Mouse (Mus musculus) stomach, postnatal 0 days (tissue): Measurements from ENCODE around the gene Cenpq. TPM values are rescaled to one million over a fixed set of nuclear protein-coding genes. Genes with fewer than 3 reads are reported as not detected.

Experiments used
- ATAC-seq: fragments of 200-750 bp; cut with Nextera tagmentation; 2 replicates; pipeline ENCODE4 v1.8.0; 2017; ENCODE audit not compliant: low FRiP score, low TSS enrichment
- DNase-seq: peaks from one replicate; pipeline ENCODE4 v3.0.0-alpha.2; 2016; ENCODE audit warnings: low spot score
- H3K27ac ChIP-seq: fragments of 300-500 bp; sonication (generic); replicated peaks from 2 replicates; pipeline ENCODE4 v1.5.1; 2014; ENCODE audit warnings: mild to moderate bottlenecking, control low read depth
- H3K27me3 ChIP-seq: fragments of 300-500 bp; sonication (generic); 2 replicates; pipeline ENCODE4 v1.6.1; 2014; ENCODE audit warnings: low read length; ENCODE audit not compliant: control insufficient read depth, insufficient read depth
- H3K36me3 ChIP-seq: fragments of 300-500 bp; sonication (generic); 2 replicates; pipeline ENCODE4 v1.6.1; 2014; ENCODE audit warnings: low read length, mixed read lengths; ENCODE audit not compliant: control insufficient read depth, insufficient read depth
- H3K4me1 ChIP-seq: fragments of 300-500 bp; sonication (generic); replicated peaks from 2 replicates; pipeline ENCODE4 v1.6.1; 2014; ENCODE audit warnings: antibody characterized with exemption; ENCODE audit not compliant: control insufficient read depth, insufficient read depth
- H3K4me2 ChIP-seq: fragments of 300-500 bp; sonication (generic); replicated peaks from 2 replicates; pipeline ENCODE4 v1.6.1; 2014; ENCODE audit warnings: low read depth, mild to moderate bottlenecking, control low read depth, moderate library complexity
- H3K4me3 ChIP-seq: fragments of 300-500 bp; sonication (generic); 2 replicates; pipeline ENCODE4 v1.5.1; 2014; ENCODE audit warnings: low read depth, low read length, control low read depth
- H3K9ac ChIP-seq: fragments of 300-500 bp; sonication (generic); 2 replicates; pipeline ENCODE4 v1.6.1; 2014; ENCODE audit warnings: mild to moderate bottlenecking, low read length, control low read depth, mixed read lengths
- H3K9me3 ChIP-seq: fragments of 300-500 bp; sonication (generic); 2 replicates; pipeline ENCODE4 v1.6.1; 2016; ENCODE audit warnings: low read length; ENCODE audit not compliant: control insufficient read depth
- CTCF ChIP-seq: IDR thresholded peaks from 2 replicates; pipeline ENCODE4 v1.5.1; 2016; ENCODE audit warnings: antibody characterized with exemption, low read depth, mild to moderate bottlenecking, moderate library complexity
- EP300 ChIP-seq: optimal IDR thresholded peaks from 2 replicates; pipeline ENCODE3; 2016; ENCODE audit warnings: antibody characterized with exemption
- WGBS: fragments of 180-500 bp; shearing (Covaris S2); extraction: QIAGEN DNeasy Blood & Tissue Kit; methylation state at CpG from one replicate; pipeline ENCODE4 v1.1.7; 2014; 5-methylcytosine and 5-hydroxymethylcytosine counted together
- polyA plus RNA-seq: library from polyadenylated mRNA; unstranded; fragments of >200 nt; fragmentation: Nextera tagmentation; extraction: Ambion mirVana; gene quantifications from 2 replicates; pipeline ENCODE4 v1.2.1, GENCODE M21; 2015

Gene Cenpq
- 8.0 and 10.0 TPM in 2 replicates for polyA plus RNA-seq

DNA sequence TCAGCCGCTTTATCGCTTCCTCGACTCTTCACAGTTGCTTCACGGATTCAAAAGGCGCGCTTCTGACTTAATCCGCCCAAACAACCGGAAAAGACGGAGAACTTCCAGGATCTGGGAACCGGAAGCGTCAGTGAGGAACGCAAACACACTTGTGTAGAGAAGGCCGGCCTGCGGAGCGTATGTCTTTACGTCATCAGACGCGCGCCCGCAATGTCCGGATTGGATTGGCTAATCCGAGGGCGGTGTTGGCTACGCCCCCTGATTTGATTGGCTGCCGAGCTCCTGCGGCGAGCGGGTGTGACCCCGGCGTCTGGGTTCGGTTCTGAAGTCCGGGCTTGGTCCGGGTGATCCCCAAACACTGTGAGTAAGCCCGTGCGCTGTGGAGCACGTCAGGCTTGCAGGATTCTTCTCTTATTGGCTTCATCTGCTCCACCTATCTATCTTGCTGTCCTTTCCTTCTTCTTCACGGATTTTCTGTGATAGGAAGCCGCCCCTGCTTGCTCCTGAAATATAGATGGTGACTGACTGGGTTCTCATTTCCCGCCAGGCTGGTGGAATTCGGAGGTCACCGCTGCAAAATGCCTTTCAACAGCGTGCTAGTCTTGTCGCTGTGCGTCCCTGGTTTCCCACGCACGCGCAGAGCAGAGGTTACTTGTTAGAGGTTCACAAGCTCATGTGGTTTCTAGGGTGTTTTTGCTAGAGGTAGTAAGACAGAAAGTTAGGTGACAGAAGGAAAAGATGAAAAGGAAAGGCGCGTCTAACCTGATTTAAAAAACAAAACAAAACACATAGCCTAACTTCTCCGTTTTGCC is at the start of gene Cenpq, which contains the start of gene Mut:
TSS of gene Cenpq (minus strand) at position 628 of the 812 bp plus-strand sequence.
TSS of gene Mut (plus strand) at position 266 of the 812 bp plus-strand sequence.
- Histone ChIP-seq H3K27ac (peak within 1 kb of the TSS; percentile 96), H3K4me3 (peak within 1 kb of the TSS; percentile 63), H3K4me2 (peak within 1 kb of the TSS; percentile 58), H3K9ac (peak within 1 kb of the TSS; percentile 71), H3K27me3 (no peaks in the 10 kb centered on the region), H3K36me3 (peaks cover 3% of the 10 kb centered on the region; the same call in 1 of the 2 replicates), H3K9me3 (no peaks in the 10 kb centered on the region), H3K4me1 (no peaks in the 10 kb centered on the region)
- WGBS, result under 1% methylated on average over 50 of the region's 50 CpGs
- DNase-seq (peak; percentile 98), ATAC-seq (peak; percentile 100)
- TF ChIP-seq CTCF, result no peak
- TF ChIP-seq EP300, result no peak

DNA sequence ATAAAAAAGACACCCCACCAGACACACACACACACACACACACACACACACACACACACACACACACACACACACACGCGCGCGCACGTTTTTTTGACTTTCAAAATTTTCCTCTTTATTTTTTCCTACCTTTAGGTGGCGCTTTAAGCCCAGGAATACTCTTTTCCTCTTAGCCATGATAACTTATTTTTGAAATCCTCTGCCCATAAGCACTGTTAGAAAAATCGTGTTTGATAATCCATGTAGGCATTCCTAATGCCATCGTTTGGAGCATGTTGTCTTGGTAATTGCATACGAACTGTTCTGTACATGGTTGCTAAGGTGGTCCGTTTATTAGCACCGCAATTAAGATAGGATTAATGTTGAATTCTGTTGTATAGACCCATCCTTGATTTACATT is 43.1 kb upstream of the Cenpq start:
- Histone ChIP-seq H3K27ac (no peak overlapping the region), H3K4me3 (no peak overlapping the region), H3K36me3 (no peaks in the 10 kb centered on the region), H3K4me1 (no peaks in the 10 kb centered on the region), H3K4me2 (no peak overlapping the region), H3K9me3 (no peaks in the 10 kb centered on the region), H3K27me3 (no peaks in the 10 kb centered on the region), H3K9ac (no peak overlapping the region)
- TF ChIP-seq CTCF, result peak; percentile 61
- no peak for TF ChIP-seq EP300
- 71% methylated on average over 11 of the region's 11 CpGs for WGBS
- DNase-seq (no peak), ATAC-seq (no peak)

DNA sequence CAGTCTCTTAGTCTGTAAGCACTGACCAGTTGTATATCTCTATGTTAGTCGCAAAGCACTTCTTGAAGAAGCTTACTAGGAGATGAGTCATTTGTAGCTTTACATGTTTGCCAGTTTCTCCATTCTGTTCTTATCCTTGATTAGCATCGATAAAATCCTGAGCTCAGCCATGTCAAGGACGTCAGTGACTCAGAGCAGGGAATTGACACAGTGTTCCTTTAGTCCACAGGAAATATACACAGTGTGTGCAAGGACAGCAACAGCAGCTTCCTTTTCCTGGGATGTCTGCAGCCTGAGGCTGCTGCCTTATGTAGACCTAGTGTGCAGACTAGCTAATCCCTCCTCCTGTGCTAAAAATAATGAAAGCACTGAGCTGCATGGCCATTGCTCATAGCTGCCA is 13.7 kb upstream of the Cenpq start:
- ATAC-seq, result no peak; the same call in 1 of the 2 replicates
- Histone ChIP-seq H3K4me3 (no peak overlapping the region), H3K9ac (no peak overlapping the region), H3K27me3 (no peaks in the 10 kb centered on the region), H3K4me2 (no peak overlapping the region), H3K9me3 (no peaks in the 10 kb centered on the region), H3K27ac (no peak overlapping the region), H3K36me3 (peaks cover 14% of the 10 kb centered on the region), H3K4me1 (no peaks in the 10 kb centered on the region)
- DNase-seq, result no peak
- WGBS, result 66% methylated on average over 3 of the region's 3 CpGs
- TF ChIP-seq CTCF (no peak), EP300 (no peak)

DNA sequence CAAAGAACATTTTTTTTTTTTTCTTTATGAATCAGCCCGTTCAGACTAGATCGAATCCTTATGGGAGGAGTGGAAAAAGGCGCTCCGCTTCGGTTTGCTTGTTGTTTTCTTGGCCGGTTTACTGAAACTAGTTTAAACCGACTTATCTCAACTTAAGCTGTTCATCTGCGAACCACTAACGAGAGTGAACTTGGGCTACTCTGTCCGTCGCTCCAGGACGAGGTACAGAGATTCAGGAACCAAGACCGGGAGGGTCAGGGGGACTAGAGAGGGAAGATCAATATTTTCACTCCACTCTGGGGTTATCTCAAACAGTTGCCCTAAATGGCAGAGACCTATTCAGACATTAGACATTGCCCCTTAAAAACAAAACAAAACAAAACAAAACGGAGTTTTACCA is 862 bp downstream of the Cenpq start:
- Histone ChIP-seq H3K9ac (peak overlapping the region; percentile 60), H3K4me1 (no peaks in the 10 kb centered on the region), H3K4me3 (peak overlapping the region; percentile 63), H3K9me3 (no peaks in the 10 kb centered on the region), H3K4me2 (peak overlapping the region; percentile 58), H3K36me3 (peaks cover 3% of the 10 kb centered on the region; the same call in 1 of the 2 replicates), H3K27me3 (no peaks in the 10 kb centered on the region), H3K27ac (no peak overlapping the region)
- DNase-seq, result peak; percentile 13
- TF ChIP-seq CTCF (no peak), EP300 (no peak)
- ATAC-seq, result peak; percentile 11; the same call in 1 of the 2 replicates
- under 1% methylated on average over 14 of the region's 14 CpGs for WGBS

DNA sequence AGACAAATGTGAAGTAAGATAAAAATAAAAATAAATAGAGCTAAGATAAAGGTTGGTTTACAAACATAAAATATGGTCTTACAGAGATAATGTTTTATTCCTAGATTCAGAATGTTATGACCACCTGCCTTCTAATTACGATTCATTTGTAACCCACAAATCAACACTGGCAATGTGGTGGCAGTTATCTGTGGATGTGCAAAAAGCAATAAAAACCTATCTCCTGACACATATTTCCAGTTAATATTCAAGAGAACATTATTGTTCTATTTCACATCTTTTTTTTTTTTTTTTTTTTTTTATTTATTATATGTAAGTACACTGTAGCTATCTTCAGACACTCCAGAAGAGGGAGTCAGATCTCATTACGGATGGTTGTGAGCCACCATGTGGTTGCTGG is 19.3 kb downstream of the Cenpq start:
- WGBS, result 96% methylated on average over 1 of the region's 2 CpGs

DNA sequence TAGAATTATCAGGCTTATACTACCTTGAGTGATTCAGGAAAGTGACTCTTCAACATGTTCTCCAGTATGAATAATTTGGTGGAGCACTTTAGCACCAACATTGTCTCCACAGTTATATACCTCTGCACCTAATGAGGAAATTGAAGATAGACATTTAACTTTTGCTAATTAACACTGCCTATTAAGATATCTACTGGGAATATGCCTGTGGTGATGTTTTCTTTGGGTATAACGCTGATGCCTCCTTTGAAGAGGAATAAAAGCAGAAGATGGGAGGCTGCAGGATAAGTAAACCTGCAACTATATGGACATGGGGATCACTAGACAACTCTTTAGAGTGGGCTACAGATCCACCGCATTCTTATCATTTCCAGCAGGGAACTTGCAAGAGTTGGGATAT is 20.6 kb downstream of the Cenpq start, which contains the start of gene Glyatl3:
TSS of gene Glyatl3 (minus strand) at position 101 of the 400 bp plus-strand sequence.
- Histone ChIP-seq H3K4me1 (no peaks in the 10 kb centered on the region), H3K27me3 (no peaks in the 10 kb centered on the region), H3K27ac (no peak within 1 kb of the TSS), H3K36me3 (no peaks in the 10 kb centered on the region), H3K4me2 (no peak within 1 kb of the TSS), H3K4me3 (no peak within 1 kb of the TSS), H3K9ac (no peak within 1 kb of the TSS), H3K9me3 (no peaks in the 10 kb centered on the region)
- ATAC-seq, result no peak
- no peak for DNase-seq
- 91% methylated on average over 2 of the region's 2 CpGs for WGBS
- TF ChIP-seq CTCF, result no peak
- no peak for TF ChIP-seq EP300

More for the DNA sequence above, 19.3 kb downstream of the Cenpq start:
- H3K4me1 ChIP-seq, result no peaks in the 10 kb centered on the region
- H3K36me3 ChIP-seq, result no peaks in the 10 kb centered on the region
- no peak for ATAC-seq
- H3K4me3 ChIP-seq, result no peak overlapping the region
- H3K9me3 ChIP-seq, result no peaks in the 10 kb centered on the region
- no peak overlapping the region for H3K4me2 ChIP-seq
- no peak for DNase-seq
- no peak overlapping the region for H3K9ac ChIP-seq
- no peak overlapping the region for H3K27ac ChIP-seq
- TF ChIP-seq EP300 (no peak), CTCF (no peak)
- no peaks in the 10 kb centered on the region for H3K27me3 ChIP-seq
